In the genomic region with DNA sequence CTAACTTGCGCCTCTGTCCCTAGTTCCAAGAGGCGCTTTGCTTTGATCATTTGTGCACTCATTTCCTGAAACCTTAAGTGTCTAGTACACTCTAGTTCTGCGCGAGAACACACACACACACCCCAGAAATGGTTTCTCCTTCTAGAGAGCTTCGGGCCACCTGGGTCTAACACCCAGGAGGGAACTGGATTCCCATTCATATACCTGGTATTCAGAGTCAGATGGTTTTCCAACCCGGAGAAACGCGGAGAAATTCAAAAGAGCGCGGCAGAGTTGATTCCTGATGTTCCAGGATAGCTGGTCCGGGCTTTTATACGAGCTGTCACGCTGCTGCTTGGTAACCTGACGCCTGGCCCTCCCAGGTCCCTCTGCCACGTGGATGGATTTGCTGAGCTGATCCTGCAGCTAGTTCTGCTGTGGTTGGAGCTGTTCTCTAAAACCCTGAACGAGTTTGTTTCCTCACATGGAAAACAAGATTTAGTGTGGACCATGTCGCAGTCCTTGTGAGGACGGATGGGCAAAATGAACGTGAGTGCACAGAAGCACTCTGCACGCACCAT, we compare ENCODE assay signal across 8 mouse cellular contexts. TPM values are rescaled to one million over a fixed set of nuclear protein-coding genes. Genes with fewer than 3 reads are reported as not detected.
A peak's percentile ranks its signal among the peaks of the same experiment; 100 is the strongest.
DNase-seq lines count a peak whose midpoint lies in the region; ATAC-seq and TF ChIP-seq lines count a peak whose summit lies in the region.

C2cd4a (minus strand) TSS at position 285 of the 560 bp plus-strand sequence.

- H3K9me3 ChIP-seq in E14TG2a.4 (ENCODE audit: low read length) = no peaks in the 10 kb centered on the region
- no peaks in the 10 kb centered on the region for H3K9me3 ChIP-seq in forebrain, embryonic 16.5 days (ENCODE audit: control insufficient read depth, low read length)

- H3K27ac ChIP-seq in forebrain, embryonic 16.5 days (ENCODE audit: low read length) = no peak within 1 kb of the TSS

- peak within 1 kb of the TSS; percentile 59 for H3K4me2 ChIP-seq in forebrain, embryonic 16.5 days (ENCODE audit: low read length)

- DNase-seq in Muller cell, postnatal 12 days (ENCODE audit: inconsistent ontology term) = peak; percentile 47
- peak; percentile 35 for DNase-seq in kidney, adult 18-20 months
- peak; percentile 36 for DNase-seq in lung, postnatal 10 days
- no peak for DNase-seq in right cerebral cortex, postnatal 4 days
- DNase-seq in layer of hippocampus, postnatal 25 days (ENCODE audit: extremely low spot score in 1 of 2, low spot score in 1 of 2) = no peak
- no peak for DNase-seq in layer of hippocampus, postnatal 36 days

- H3K9ac ChIP-seq in forebrain, embryonic 16.5 days (replicated peaks; ENCODE audit: low read depth, low read length) = peak within 1 kb of the TSS; percentile 42

- no peak for TF ChIP-seq CTCF in E14TG2a.4 (conservative IDR thresholded peaks at IDR 0.05; ENCODE audit: low read length)

- WGBS in forebrain, embryonic 16.5 days = 2% methylated on average over 20 of the region's 20 CpGs

- peaks cover 20% of the 10 kb centered on the region for H3K4me1 ChIP-seq in E14TG2a.4 (replicated peaks; ENCODE audit: low read depth, low read length)
- H3K4me1 ChIP-seq in forebrain, embryonic 16.5 days (replicated peaks; ENCODE audit: control insufficient read depth, insufficient read depth, low read length) = peaks cover 17% of the 10 kb centered on the region

- no peak for ATAC-seq in forebrain, embryonic 16.5 days

- H3K4me3 ChIP-seq in E14TG2a.4 (replicated peaks; ENCODE audit: low read length) = peak within 1 kb of the TSS; percentile 82
- peak within 1 kb of the TSS; percentile 50 for H3K4me3 ChIP-seq in forebrain, embryonic 16.5 days (replicated peaks; ENCODE audit: low read length)

- H3K36me3 ChIP-seq in E14TG2a.4 (ENCODE audit: insufficient read depth, low read length) = no peaks in the 10 kb centered on the region
- no peaks in the 10 kb centered on the region for H3K36me3 ChIP-seq in forebrain, embryonic 16.5 days (ENCODE audit: control insufficient read depth, insufficient read depth)

- peaks cover 52% of the 10 kb centered on the region for H3K27me3 ChIP-seq in E14TG2a.4 (ENCODE audit: insufficient read depth, low read length)
- H3K27me3 ChIP-seq in forebrain, embryonic 16.5 days (replicated peaks; ENCODE audit: control insufficient read depth, insufficient read depth, low read length) = peaks cover 36% of the 10 kb centered on the region

RNA-seq across cellular contexts. Expression of gene C2cd4a, which starts in this region (rescaled TPM):
- polyA plus RNA-seq in forebrain, embryonic 16.5 days (2015; fragmentation: Nextera tagmentation; extraction: Ambion mirVana) = not detected in 2 replicates
- total RNA-seq in layer of hippocampus, postnatal 25 days (2021) = 1 to 10 TPM; 2.1 to 2.2 TPM
- 1 to 10 TPM; 2.3 to 3.3 TPM for total RNA-seq in layer of hippocampus, postnatal 36 days (2021)

Comparison
In these comparisons a context has a peak if more than half of its experiments do, and no peak if none do; other contexts are left out.
1. DNase-seq: peak in Muller cell, postnatal 12 days (single experiment), kidney, adult 18-20 months (single experiment) and lung, postnatal 10 days (single experiment); none in right cerebral cortex, postnatal 4 days (single experiment), layer of hippocampus, postnatal 25 days (0 of 2) and layer of hippocampus, postnatal 36 days (0 of 2).